Mouse (Mus musculus) erythroid progenitor cell, adult 5-6 weeks (primary cell): ENCODE measurements at regions not wholly inside any gene's neighbourhood (a gene's known extent, or its start where the extent isn't known, plus 50 kb on each side); places are given as distances from the start of the nearest gene placed in this dataset.

ENCODE experiments used
- ATAC-seq: replicated peaks from 2 replicates; pipeline ENCODE4 v1.8.0; 2016; ENCODE audit warnings: moderate number of reproducible peaks, mild to moderate bottlenecking, moderate TSS enrichment, inconsistent platforms; ENCODE audit not compliant: poor library complexity, low FRiP score, severe bottlenecking

DNA sequence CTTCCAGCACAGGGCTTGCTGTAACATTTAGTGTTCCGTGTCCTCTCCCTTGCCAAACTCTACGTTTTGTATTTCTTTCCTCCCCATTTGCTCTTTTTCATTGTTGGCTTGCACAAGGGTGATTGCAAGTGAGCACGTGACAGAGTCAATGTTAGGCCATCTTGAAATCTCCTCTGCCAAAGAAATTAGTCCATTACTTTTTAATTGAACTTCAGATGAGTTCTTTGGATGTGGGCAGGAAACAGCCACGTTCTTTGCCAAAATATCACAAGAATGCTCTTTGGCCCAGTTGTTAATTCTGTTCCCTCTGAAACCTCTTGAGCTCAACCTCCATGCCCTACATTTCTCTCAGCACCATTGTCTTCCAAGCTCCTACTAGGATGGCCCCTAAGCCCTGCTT, 253.2 kb upstream of the Msx2 start:
- no peak for ATAC-seq

DNA sequence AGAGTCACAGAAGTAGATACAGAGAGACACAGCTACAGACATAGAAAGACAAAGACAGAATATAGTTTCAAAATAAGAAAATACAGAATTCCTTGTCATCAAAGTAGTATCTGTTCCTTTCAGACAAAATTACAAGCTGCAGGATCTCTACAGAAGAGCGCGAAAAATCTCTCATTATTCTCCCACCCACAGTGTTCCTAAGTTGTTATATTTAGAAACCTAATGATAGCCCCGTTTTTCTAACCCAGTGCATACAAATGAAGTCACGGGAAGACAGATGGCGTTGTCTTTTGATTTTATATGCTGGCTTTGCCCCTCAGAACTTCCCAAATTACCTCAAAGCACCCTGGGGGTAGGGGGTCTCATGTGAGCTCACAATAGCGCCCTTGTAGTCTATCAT, 250.0 kb upstream of the Msx2 start:
- ATAC-seq = no peak

- no peak for ATAC-seq
Observed at GRCm38 (mm10) chr13:53721038-53721463, 248.2 kb upstream of the Msx2 start.

- no peak for ATAC-seq
Observed at GRCm38 (mm10) chr13:53717582-53717981, 244.7 kb upstream of the Msx2 start.

DNA sequence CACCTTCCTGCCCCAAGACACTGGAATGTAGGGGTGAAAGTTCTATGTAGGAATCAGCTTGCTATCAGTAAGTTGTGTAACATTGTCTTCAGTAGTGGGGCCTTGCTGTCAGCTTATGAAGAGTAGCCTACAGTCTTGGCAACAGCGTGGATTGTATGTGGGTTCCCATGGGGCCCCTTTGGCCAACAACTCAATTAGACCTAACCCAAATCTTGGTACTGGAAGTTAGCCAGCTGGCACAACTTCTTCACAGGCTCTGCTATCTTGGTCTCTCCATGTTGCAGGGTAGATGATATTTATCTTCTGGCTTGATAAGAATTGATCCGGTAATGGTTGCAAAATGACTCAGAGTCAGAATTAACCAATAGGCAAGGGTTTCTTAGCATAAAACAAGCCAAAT, 244.2 kb upstream of the Msx2 start:
- no peak for ATAC-seq

DNA sequence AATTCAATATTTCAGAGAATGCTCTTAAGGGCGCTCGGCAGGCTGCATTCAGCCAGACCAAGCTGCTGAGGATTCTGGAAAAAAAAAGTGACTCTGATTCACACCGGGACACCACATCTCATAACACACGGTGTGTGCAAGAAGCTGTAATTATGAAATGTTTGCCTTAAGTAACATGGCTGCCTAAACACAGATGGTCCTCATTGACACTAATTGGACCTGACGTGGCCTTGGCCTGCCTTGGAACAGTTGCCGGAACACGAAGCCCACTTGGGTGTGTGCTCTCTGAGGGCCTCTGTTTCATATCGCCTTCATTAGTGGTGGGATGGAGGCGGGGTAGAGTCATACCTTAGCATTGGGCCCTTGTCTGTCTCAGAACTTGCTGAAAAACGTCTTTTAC, 236.2 kb upstream of the Msx2 start:
- ATAC-seq = no peak

- ATAC-seq = no peak
Observed at GRCm38 (mm10) chr13:53707548-53707947, 234.7 kb upstream of the Msx2 start.

GRCm38 (mm10) chr13:53704104-53704503, 231.2 kb upstream of the Msx2 start:
- no peak for ATAC-seq

DNA sequence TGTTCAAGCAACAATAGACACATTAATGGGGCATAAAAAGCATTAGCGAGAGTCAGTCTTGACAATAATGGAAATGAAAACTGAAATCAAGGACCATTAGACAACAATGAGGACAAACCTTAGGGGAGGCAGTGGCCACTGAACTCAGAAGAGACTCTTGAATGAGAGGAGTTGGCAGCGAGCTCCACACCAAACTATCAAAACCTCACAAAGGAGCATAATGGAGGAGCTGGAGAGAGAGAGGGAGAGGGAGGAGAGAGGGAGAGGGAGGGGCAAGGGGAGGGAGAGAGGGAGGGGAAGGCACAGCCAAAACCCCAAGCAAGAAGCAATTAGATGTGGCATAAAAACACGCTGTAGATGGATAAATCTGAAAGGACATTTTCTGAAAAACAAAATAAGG, 227.4 kb upstream of the Msx2 start:
- ATAC-seq = no peak

DNA sequence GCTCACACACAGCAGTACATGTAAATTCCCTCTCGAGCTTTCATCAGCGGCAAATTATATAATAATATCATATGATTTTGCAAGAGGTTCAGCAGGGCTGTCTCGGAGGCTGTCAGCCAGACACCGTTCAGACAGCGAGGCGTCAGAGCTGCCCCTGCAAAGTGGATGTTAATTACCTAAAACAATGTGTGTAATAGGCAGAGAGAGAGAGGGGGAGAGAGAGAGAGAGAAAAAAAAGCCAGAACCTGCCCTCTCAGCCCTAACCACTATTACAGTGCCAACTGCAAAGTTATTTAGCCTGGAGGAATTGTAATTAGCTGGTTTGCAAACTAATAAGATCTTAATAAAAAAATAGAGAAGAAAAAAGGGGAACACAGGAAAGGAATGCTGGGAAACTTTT, 225.1 kb upstream of the Msx2 start:
- ATAC-seq = no peak

- no peak for ATAC-seq
Observed at GRCm38 (mm10) chr13:53695385-53695784, 222.5 kb upstream of the Msx2 start.

GRCm38 (mm10) chr13:53688934-53689333, 216.1 kb upstream of the Msx2 start:
- no peak for ATAC-seq

DNA sequence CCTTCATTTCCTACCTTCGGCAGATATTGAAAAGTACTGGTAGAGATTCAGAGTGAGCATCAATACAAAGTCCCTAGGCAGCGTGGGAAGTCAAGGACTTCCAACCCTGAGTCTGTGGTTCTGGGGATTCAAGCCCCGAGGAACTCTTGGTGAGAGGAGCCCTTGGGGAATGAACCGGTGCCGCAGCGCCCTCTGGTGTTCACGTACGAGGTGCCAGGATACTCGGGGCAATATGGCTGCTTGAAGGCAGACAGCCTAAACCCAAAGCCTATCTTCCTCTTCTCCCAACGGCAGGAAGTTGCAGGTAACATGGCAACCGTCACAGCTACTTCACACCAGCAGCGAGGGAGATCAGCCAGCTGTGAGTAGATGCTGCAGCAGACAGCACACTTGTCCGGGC, 215.6 kb upstream of the Msx2 start:
- ATAC-seq = no peak

GRCm38 (mm10) chr13:53684498-53684897, 211.6 kb upstream of the Msx2 start:
- no peak for ATAC-seq

DNA sequence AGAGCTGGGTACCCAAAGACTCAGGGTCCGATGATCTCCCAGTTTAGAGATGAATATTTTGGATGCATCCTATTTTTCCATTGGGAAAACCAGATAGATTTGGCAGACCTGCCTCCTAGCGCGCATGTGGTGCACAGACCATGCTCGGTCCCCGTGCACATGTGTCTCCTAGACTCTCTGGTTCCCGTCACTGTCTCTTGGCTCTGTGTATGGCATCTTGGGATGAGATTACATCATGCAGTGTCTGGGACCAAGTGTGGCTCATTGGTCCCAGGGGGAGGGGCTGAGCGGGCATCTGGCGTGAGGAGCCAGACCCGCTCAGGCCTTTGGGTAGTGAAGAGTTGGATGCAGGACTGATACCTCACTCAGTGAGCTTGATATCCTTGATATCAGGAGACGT, 204.3 kb upstream of the Msx2 start:
- ATAC-seq = no peak

DNA sequence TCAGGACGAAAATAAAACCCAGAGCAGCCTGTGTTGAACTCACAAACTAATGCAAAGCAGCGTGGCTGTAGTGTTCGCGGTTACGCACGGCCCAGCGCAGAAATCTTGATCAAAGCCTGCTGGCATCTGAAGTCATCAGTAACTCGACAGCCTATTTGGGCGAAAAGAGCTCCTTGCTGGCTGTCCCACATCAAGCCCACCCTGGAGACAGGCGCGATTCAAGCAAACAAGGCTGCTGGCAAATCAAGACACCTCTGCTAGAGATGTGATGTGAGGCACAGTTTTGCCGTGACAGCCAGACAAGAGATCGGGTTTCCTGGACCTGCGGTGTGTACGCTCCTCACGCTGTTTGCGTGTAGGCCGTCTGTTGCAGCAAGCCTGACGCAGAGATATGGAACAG, 197.5 kb upstream of the Msx2 start:
- ATAC-seq = no peak

- ATAC-seq = no peak
Observed at GRCm38 (mm10) chr13:53667518-53667917, 194.6 kb upstream of the Msx2 start.

- ATAC-seq = no peak
Observed at GRCm38 (mm10) chr13:53665592-53665991, 192.7 kb upstream of the Msx2 start.

DNA sequence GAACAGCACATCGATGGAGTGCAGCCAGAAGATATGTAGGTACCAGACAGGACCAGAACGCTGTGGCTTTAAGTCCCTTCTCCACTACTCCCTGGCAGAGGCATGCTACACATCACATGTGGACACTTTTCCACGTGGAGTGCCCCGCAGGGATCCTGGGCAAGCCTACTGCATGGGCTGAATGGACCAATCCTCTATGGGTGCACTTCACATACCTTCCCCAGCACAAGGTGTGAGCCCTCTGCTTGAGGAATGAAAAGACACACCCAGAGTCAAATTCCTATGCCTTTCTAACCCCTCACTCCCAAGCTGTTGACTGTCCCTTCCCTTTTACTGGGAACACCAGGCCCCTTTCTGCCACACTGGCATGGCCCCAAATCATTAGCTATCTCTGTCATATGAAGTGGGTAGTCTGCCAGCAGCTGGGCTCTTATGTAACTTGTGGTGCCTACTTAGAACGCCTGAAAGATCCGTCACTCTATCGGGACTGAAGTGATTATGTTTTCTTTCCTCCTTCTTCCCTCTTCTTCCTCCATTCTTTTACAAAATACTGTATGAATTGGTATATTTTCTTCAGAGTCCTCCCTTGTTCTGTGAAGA, 191.9 kb upstream of the Msx2 start:
- ATAC-seq = no peak

GRCm38 (mm10) chr13:53652826-53653225, 180.0 kb upstream of the Msx2 start:
- ATAC-seq = no peak

DNA sequence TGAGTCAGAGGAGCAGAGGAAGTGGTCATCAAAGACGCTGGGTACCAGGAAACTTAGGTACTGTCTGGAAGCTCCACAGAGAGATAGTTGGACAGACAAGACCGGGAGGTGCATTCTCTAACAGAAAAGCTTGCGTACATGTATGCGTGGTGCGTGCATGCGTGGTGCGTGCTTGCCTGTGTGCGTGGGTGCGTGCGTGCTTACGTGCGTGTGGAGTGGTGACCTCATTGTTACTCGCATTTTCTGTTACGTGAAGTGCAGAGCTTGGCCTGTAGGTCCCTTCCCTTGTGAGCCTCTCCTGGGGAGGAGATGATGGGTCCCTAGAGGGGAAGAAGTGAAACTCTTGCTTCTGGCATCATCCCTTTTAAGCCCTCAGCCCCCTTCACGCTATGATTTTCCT, 175.5 kb upstream of the Msx2 start:
- ATAC-seq = no peak

GRCm38 (mm10) chr13:53642557-53642956, 169.7 kb upstream of the Msx2 start:
- no peak for ATAC-seq

- no peak for ATAC-seq
Observed at GRCm38 (mm10) chr13:53639584-53639983, 166.7 kb upstream of the Msx2 start.
